Mouse (Mus musculus) MEL (cell line): ENCODE data around the gene Fcamr. TPM values are rescaled to one million over a fixed set of nuclear protein-coding genes. Genes with fewer than 3 reads are reported as not detected.

ENCODE experiments used
- DNase-seq: peaks from one replicate; pipeline ENCODE4 v3.0.0; 2011; ENCODE audit warnings: low read depth, low spot score
- H3K27ac ChIP-seq: 2 replicates; pipeline ENCODE4 v1.5.1; 2012; ENCODE audit warnings: low read depth, mild to moderate bottlenecking, control low read depth, low read length, moderate library complexity; ENCODE audit not compliant: control insufficient read depth
- H3K27me3 ChIP-seq, 2 experiments: fragments of 150-350 bp in 1 of 2; sonication (generic) in 1 of 2; 2 replicates each; pipeline ENCODE4 v1.6.1; 2012; ENCODE audit warnings: low read length in 2 of 2, mild to moderate bottlenecking in 2 of 2, improper control_type of control experiment in 1 of 2, moderate library complexity in 1 of 2; ENCODE audit not compliant: insufficient read depth in 2 of 2, control insufficient read depth in 1 of 2
- H3K36me3 ChIP-seq, 2 experiments: 2 replicates each; pipeline ENCODE4 v1.6.1; 2012 to 2014; ENCODE audit warnings: low read length in 2 of 2, improper control_type of control experiment in 1 of 2, inconsistent platforms in 1 of 2, mild to moderate bottlenecking in 1 of 2; ENCODE audit not compliant: insufficient read depth in 2 of 2, control insufficient read depth in 1 of 2
- H3K4me1 ChIP-seq, 2 experiments: fragments of 150-350 bp in 1 of 2; sonication (generic) in 1 of 2; 2 replicates each; pipeline ENCODE4 v1.6.1; 2012; ENCODE audit warnings: low read length in 2 of 2, improper control_type of control experiment in 1 of 2, mild to moderate bottlenecking in 1 of 2; ENCODE audit not compliant: insufficient read depth in 2 of 2, control insufficient read depth in 1 of 2
- H3K4me3 ChIP-seq, 2 experiments: fragments of 150-350 bp in 1 of 2; sonication (generic) in 1 of 2; 2 replicates each; pipeline ENCODE4 v1.5.1; 2012; ENCODE audit warnings: low read depth in 2 of 2, low read length in 2 of 2, mild to moderate bottlenecking in 2 of 2, moderate library complexity in 2 of 2, control low read depth in 1 of 2, improper control_type of control experiment in 1 of 2; ENCODE audit not compliant: control insufficient read depth in 1 of 2, insufficient read depth in 1 of 2
- H3K79me2 ChIP-seq: 2 replicates; pipeline ENCODE4 v1.6.1; 2012; ENCODE audit warnings: mild to moderate bottlenecking, low read length, moderate library complexity; ENCODE audit not compliant: control insufficient read depth, poor library complexity, insufficient read depth
- H3K9ac ChIP-seq: 2 replicates; pipeline ENCODE4 v1.6.1; 2012; ENCODE audit warnings: low read depth, mild to moderate bottlenecking, control low read depth, low read length, moderate library complexity; ENCODE audit not compliant: control insufficient read depth, poor library complexity, severe bottlenecking
- H3K9me3 ChIP-seq: fragments of 150-350 bp; sonication (generic); replicated peaks from 2 replicates; pipeline ENCODE4 v1.6.1; 2012; ENCODE audit warnings: mild to moderate bottlenecking, low read length, improper control_type of control experiment, moderate library complexity; ENCODE audit not compliant: insufficient read depth
- BHLHE40 ChIP-seq: IDR thresholded peaks from 2 replicates; pipeline ENCODE4 v1.6.1; 2012; ENCODE audit warnings: low read depth, mild to moderate bottlenecking, inconsistent platforms, low read length, improper control_type of control experiment, borderline replicate concordance
- CHD1 ChIP-seq: IDR thresholded peaks from 2 replicates; pipeline ENCODE4 v1.6.1; 2012; ENCODE audit warnings: low read depth, mild to moderate bottlenecking, inconsistent platforms, low read length, improper control_type of control experiment
- CHD2 ChIP-seq: IDR thresholded peaks from 2 replicates; pipeline ENCODE4 v1.6.1; 2011; ENCODE audit warnings: low read length, improper control_type of control experiment
- CTCF ChIP-seq, 3 experiments: IDR thresholded peaks in 2 of 3; conservative IDR thresholded peaks in 1 of 3; 2 replicates each; pipeline ENCODE4 v1.5.1; 2011 to 2012; ENCODE audit warnings: low read length in 3 of 3, low read depth in 2 of 3, mild to moderate bottlenecking in 2 of 3, improper control_type of control experiment in 1 of 3, inconsistent platforms in 1 of 3, mixed read lengths in 1 of 3, moderate library complexity in 1 of 3; ENCODE audit not compliant: control insufficient read depth in 1 of 3, insufficient read depth in 1 of 3, poor library complexity in 1 of 3, severe bottlenecking in 1 of 3
- EP300 ChIP-seq, 2 experiments: IDR thresholded peaks; 2 replicates each; pipeline ENCODE4 v1.6.1; 2011; ENCODE audit warnings: improper control_type of control experiment in 2 of 2, low read length in 2 of 2, low read depth in 1 of 2, mild to moderate bottlenecking in 1 of 2
- ETS1 ChIP-seq: IDR thresholded peaks from 2 replicates; pipeline ENCODE4 v1.6.1; 2012; ENCODE audit warnings: low read depth, mild to moderate bottlenecking, inconsistent platforms, low read length, improper control_type of control experiment, moderate library complexity
- HCFC1 ChIP-seq: IDR thresholded peaks from 2 replicates; pipeline ENCODE4 v1.6.1; 2012; ENCODE audit warnings: low read depth, mild to moderate bottlenecking, inconsistent platforms, low read length, improper control_type of control experiment, moderate library complexity
- JUND ChIP-seq: IDR thresholded peaks from 2 replicates; pipeline ENCODE4 v1.6.1; 2011; ENCODE audit warnings: low read depth, mild to moderate bottlenecking, improper control_type of control experiment, low read length
- KAT2A ChIP-seq: conservative IDR thresholded peaks from 2 replicates; pipeline ENCODE4 v1.6.1; 2012; ENCODE audit warnings: low read depth, low read length, improper control_type of control experiment, inconsistent platforms
- MEF2A ChIP-seq: IDR thresholded peaks from 2 replicates; pipeline ENCODE4 v1.6.1; 2014; ENCODE audit warnings: low read depth, mild to moderate bottlenecking, inconsistent platforms, low read length, improper control_type of control experiment; ENCODE audit not compliant: poor library complexity, insufficient replicate concordance, severe bottlenecking; ENCODE audit errors: extremely low read depth
- POLR2A ChIP-seq, 2 experiments: IDR thresholded peaks; 2 replicates each; pipeline ENCODE4 v1.6.1; 2011 to 2012; ENCODE audit warnings: low read length in 2 of 2, mild to moderate bottlenecking in 2 of 2, control low read depth in 1 of 2, improper control_type of control experiment in 1 of 2, low read depth in 1 of 2, moderate library complexity in 1 of 2; ENCODE audit not compliant: control insufficient read depth in 1 of 2, insufficient read depth in 1 of 2, poor library complexity in 1 of 2
- RAD21 ChIP-seq: IDR thresholded peaks from 2 replicates; pipeline ENCODE4 v1.6.1; 2011; ENCODE audit warnings: mild to moderate bottlenecking, low read depth, low read length, improper control_type of control experiment
- RCOR1 ChIP-seq: IDR thresholded peaks from 2 replicates; pipeline ENCODE4 v1.6.1; 2012; ENCODE audit warnings: low read depth, mild to moderate bottlenecking, inconsistent platforms, low read length, improper control_type of control experiment
- SIN3A ChIP-seq: IDR thresholded peaks from 2 replicates; pipeline ENCODE4 v1.6.1; 2012; ENCODE audit warnings: low read length, improper control_type of control experiment, inconsistent platforms
- SMC3 ChIP-seq: IDR thresholded peaks from 2 replicates; pipeline ENCODE4 v1.6.1; 2011; ENCODE audit warnings: low read depth, low read length, improper control_type of control experiment
- TAL1 ChIP-seq: IDR thresholded peaks from 2 replicates; pipeline ENCODE4 v1.6.1; 2012; ENCODE audit warnings: mild to moderate bottlenecking, inconsistent platforms, low read length, moderate library complexity, mixed read lengths
- TBP ChIP-seq: IDR thresholded peaks from 2 replicates; pipeline ENCODE4 v1.8.0; 2011; ENCODE audit warnings: low read depth, low read length, improper control_type of control experiment
- ZC3H11A ChIP-seq: IDR thresholded peaks from 2 replicates; pipeline ENCODE4 v1.6.1; 2012; ENCODE audit warnings: low read depth, mild to moderate bottlenecking, inconsistent platforms, low read length, improper control_type of control experiment
- ZNF384 ChIP-seq: IDR thresholded peaks from 2 replicates; pipeline ENCODE4 v1.6.1; 2012; ENCODE audit warnings: low read depth, mild to moderate bottlenecking, inconsistent platforms, low read length, improper control_type of control experiment
- polyA plus RNA-seq, 2 experiments: library from polyadenylated mRNA; stranded (reverse) in 1 of 2; unstranded in 1 of 2; fragments of >175 nt in 1 of 2; fragments of >200 nt in 1 of 2; gene quantifications; 2 replicates each; pipeline versions ENCODE4 v1.2.1 to v1.2.4; 2012; ENCODE audit warnings: low replicate concordance in 2 of 2, low read depth in 1 of 2; ENCODE audit not compliant: insufficient read length in 2 of 2, insufficient read depth in 1 of 2, missing spikeins in 1 of 2
- total RNA-seq: library from RNA; depleted of rRNA; stranded (reverse); fragments of 300-350 nt; gene quantifications from 2 replicates; pipeline ENCODE4 v1.2.3, GENCODE M21; 2012

The Fcamr gene
- total and polyA plus RNA-seq, 3 experiments: not detected

- no peak for TF ChIP-seq ZNF384
These were observed 5.4 kb upstream of the Fcamr start (continued) for GRCm38 (mm10) chr1:130795331-130795730.

GRCm38 (mm10) chr1:130796967-130797684, 3.6 kb upstream of the Fcamr start:
- TF ChIP-seq ZC3H11A (peak; percentile 23; the same call in 1 of the 2 replicates), RAD21 (peak; percentile 41), CHD2 (no peak), JUND (no peak), SMC3 (peak; percentile 81), TAL1 (no peak), CTCF (IDR thresholded peaks at IDR 0.05 in 2 of 3, conservative IDR thresholded peaks at IDR 0.05 in 1 of 3; ENCODE audit: control insufficient read depth in 1 of 3, insufficient read depth in 1 of 3, low read depth in 2 of 3, low read length in 3 of 3, poor library complexity in 1 of 3, severe bottlenecking in 1 of 3) (peak; percentile 20 to 68 (median 66); a peak in 4 of 6 replicates)
- H3K36me3 ChIP-seq: no peaks in the 10 kb centered on the region
- H3K79me2 ChIP-seq: no peaks in the 10 kb centered on the region
- H3K27me3 ChIP-seq: peaks cover 2 to 7% of the 10 kb centered on the region in 2 experiments; a peak in 3 of 4 replicates
- no peak overlapping the region for H3K27ac ChIP-seq
- H3K4me3 ChIP-seq: no peak overlapping the region
- peak; percentile 56 for DNase-seq
- H3K4me1 ChIP-seq: no peaks in the 10 kb centered on the region
- H3K9me3 ChIP-seq: no peaks in the 10 kb centered on the region
- H3K9ac ChIP-seq: no peak overlapping the region

- Histone ChIP-seq H3K27ac (no peak overlapping the region), H3K4me3 (peak overlapping the region in 1 of 2 experiments; percentile 5; a peak in 1 of 4 replicates), H3K36me3 (no peaks in the 10 kb centered on the region), H3K9me3 (no peaks in the 10 kb centered on the region), H3K4me1 (no peaks in the 10 kb centered on the region), H3K9ac (no peak overlapping the region), H3K79me2 (no peaks in the 10 kb centered on the region), H3K27me3 (peaks cover 2 to 10% of the 10 kb centered on the region in 2 experiments; a peak in 3 of 4 replicates)
- no peak for DNase-seq
- TF ChIP-seq EP300 (IDR thresholded peaks at IDR 0.05; ENCODE audit: low read depth in 1 of 2, low read length in 2 of 2): no peak
- TF ChIP-seq RCOR1: no peak
- TF ChIP-seq CHD2: no peak
- TF ChIP-seq POLR2A (IDR thresholded peaks at IDR 0.05; ENCODE audit: control insufficient read depth in 1 of 2, insufficient read depth in 1 of 2, low read depth in 1 of 2, low read length in 2 of 2, poor library complexity in 1 of 2): no peak
- TF ChIP-seq KAT2A: no peak
- no peak for TF ChIP-seq TBP
- TF ChIP-seq BHLHE40: no peak
- no peak for TF ChIP-seq MEF2A
- no peak for TF ChIP-seq HCFC1
- no peak for TF ChIP-seq SIN3A
- no peak for TF ChIP-seq ETS1
- no peak for TF ChIP-seq CHD1
- TF ChIP-seq, all 39 proteins: peak for 0
These were observed 2.7 kb upstream of the Fcamr start for GRCm38 (mm10) chr1:130798037-130798436.
